Mouse (Mus musculus) testis, adult 2 months (tissue): ENCODE measurements around the gene Rad51c.

Experiments used
- CTCF ChIP-seq: fragments of 200-500 bp; IDR thresholded peaks from 2 replicates; pipeline ENCODE4 v1.5.1; 2012; ENCODE audit warnings: low read depth, mild to moderate bottlenecking, inconsistent platforms, low read length, moderate library complexity; ENCODE audit not compliant: control insufficient read depth, insufficient read depth, insufficient replicate concordance
- POLR2A ChIP-seq: fragments of 200-500 bp; IDR thresholded peaks from 2 replicates; pipeline ENCODE4 v1.6.1; 2012; ENCODE audit warnings: low read depth, mild to moderate bottlenecking, inconsistent platforms, low read length, moderate library complexity; ENCODE audit not compliant: control insufficient read depth

DNA sequence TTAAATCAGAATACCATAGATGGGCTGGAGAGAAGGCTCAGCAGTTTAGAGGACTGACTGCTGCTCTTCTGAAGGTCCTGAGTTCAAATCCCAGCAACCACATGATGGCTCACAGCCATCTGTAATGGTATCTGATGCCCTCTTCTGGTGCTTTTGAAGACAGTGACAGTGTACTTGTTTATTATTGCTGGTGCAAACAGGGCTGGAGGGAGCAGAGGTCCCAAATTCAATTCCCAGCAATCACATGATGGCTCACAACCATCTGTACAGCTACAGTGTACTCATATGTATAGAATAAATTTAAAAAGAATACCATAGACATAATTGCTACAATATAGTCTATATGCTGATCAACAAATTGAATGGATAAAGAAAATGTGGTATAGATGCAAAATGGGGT lies 42.7 kb upstream of the Rad51c start:
- no peak for TF ChIP-seq POLR2A
- no peak for TF ChIP-seq CTCF
